Mouse (Mus musculus): ENCODE measurements around the gene Gmpr. TPM values are rescaled to one million over a fixed set of nuclear protein-coding genes. Genes with fewer than 3 reads are reported as not detected.

Gmpr gene
- total RNA-seq, 1 experiment from 2014 or later, result 1.8 TPM

DNA sequence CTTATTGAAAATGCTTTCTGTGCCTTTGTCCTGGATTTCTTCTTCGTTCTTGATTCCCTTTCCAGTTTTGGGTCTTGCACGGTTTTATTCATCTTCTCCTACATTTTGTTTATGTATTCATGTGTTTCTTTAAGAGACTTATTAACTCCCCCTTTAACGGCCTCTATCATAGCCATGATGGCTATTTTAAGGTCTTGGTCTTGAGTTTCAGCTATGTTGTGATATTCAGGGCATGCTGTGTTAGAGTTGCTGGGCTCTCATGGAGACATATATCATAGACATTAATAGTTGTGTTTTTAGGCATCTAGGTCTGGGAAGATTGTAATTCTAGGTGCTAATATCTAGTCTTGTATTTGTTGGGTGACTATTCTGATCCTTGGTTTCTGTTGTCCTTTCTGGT is 8.6 kb upstream of the Gmpr start:
- ATAC-seq (replicated peaks; ENCODE audit: insufficient number of reproducible peaks, low FRiP score, low TSS enrichment, poor library complexity, severe bottlenecking), result no peak

DNA sequence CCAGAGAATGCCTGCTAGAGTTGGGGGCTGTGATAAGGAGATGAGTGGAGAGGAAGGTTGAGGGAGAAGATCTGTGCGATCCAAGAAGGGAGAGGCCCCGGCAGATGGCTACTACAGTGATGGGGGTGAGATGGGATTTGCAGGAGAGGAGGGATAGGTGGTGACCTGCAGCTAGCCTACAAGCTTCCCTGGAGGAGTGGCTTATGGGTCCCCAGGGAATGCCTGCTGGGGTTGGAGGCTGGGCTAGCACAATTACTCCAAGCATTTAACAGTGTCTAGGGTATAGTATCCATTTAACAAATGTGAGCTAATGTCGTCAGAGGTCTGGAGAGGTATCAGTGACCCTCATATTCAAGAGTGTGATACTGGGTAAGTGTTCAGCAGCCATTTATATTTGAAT is 7.9 kb upstream of the Gmpr start:
- ATAC-seq (replicated peaks; ENCODE audit: insufficient number of reproducible peaks, low FRiP score, low TSS enrichment, poor library complexity, severe bottlenecking), result no peak

DNA sequence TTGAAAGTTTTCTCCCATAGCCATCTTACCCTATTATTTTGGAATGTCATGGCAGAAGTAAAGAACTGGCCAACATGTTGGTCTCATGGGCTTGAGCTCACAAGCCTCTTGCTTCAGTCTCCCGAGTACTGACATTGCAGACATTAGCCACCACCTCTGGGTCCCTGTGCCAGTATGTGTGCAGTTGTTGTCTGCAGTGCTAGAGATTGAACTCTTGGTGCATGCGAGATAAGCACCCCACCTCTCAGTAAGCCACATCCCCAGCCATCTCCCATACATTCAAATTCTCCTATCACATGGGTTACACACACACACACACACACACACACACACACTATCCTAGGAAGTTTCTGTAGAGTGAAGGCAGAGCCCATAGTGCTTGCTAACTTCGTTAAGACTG is 7.3 kb upstream of the Gmpr start:
- no peak for ATAC-seq (replicated peaks; ENCODE audit: insufficient number of reproducible peaks, low FRiP score, low TSS enrichment, poor library complexity, severe bottlenecking)

DNA sequence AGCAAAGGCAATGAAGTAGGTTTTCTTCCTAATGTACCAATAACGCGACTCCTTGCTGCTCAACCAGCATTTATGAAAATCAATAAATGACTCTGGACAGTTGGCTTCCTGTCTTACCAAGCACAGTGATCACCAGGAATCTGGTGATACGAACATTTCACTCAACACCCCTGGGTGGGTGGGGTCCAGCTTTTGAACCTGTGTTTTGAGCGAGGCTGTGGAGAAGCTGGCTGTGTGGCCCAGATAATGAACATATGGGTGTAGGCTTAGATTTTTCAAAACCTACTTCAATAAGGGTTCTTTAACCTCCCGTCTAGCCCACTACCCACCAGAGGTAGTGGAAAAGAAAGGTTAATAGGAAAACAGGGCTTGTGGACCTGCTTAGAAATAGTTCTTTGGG is 4.5 kb upstream of the Gmpr start:
- no peak for ATAC-seq (replicated peaks; ENCODE audit: insufficient number of reproducible peaks, low FRiP score, low TSS enrichment, poor library complexity, severe bottlenecking)

DNA sequence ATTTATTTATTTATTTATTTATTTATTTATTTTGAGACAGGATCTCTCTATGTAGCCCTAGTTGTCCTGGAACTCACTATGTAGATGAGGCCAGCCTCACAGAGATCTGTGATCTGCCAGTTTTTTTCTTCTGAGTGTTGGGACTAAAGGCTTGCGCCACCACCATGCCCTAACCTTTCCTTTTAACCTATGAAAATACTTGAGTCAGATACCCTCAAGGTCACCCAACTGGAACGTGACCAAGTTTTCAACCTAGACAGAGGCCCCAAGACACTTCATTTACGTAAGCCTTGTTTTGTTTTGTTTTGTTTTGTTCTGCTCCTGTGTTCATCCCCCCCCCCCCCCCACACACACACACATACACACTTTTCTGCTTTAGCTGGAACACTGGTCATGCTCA is 1.7 kb upstream of the Gmpr start:
- ATAC-seq (replicated peaks; ENCODE audit: insufficient number of reproducible peaks, low FRiP score, low TSS enrichment, poor library complexity, severe bottlenecking), result no peak

DNA sequence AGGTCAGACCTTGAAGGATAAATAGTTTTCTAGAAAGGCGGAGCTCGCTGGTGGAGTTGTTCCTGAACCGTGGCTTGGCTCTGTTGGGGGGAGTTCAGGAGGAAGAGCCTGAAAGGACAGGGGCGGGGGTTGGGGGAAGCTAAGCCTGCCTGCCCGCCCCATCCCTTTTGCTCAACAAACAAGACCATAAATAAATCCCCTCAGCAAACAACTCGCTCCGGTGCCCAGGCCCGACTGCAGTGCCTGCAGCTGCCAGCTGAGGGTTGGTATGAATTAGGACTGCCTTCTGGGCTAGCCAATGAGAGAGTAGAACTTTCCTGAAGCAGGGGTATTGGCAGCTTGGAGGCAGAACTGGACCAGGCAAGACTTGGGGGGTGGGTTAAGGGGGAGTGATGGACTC is 1.3 kb downstream of the Gmpr start:
- ATAC-seq (replicated peaks; ENCODE audit: insufficient number of reproducible peaks, low FRiP score, low TSS enrichment, poor library complexity, severe bottlenecking), result no peak

DNA sequence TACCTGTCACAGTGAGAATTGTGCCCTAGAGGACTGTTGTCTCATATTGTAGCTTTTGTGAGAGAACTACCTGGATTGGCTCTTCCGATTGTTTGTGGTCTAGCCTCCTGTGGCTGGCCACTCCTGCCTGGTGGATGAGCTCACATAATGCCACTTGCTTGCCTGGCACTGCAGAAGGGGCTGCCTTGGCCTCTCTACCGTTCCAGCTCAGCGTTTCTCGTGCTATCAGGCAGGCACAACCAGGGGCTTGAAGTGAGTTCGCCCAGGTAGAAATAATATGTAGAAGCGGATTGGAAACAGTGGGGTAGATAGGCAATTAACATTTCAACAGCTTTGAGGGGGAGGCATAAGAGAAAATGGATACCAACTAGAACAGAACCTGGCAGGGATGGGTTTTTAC is 2.1 kb downstream of the Gmpr start:
- no peak for ATAC-seq (replicated peaks; ENCODE audit: insufficient number of reproducible peaks, low FRiP score, low TSS enrichment, poor library complexity, severe bottlenecking)

DNA sequence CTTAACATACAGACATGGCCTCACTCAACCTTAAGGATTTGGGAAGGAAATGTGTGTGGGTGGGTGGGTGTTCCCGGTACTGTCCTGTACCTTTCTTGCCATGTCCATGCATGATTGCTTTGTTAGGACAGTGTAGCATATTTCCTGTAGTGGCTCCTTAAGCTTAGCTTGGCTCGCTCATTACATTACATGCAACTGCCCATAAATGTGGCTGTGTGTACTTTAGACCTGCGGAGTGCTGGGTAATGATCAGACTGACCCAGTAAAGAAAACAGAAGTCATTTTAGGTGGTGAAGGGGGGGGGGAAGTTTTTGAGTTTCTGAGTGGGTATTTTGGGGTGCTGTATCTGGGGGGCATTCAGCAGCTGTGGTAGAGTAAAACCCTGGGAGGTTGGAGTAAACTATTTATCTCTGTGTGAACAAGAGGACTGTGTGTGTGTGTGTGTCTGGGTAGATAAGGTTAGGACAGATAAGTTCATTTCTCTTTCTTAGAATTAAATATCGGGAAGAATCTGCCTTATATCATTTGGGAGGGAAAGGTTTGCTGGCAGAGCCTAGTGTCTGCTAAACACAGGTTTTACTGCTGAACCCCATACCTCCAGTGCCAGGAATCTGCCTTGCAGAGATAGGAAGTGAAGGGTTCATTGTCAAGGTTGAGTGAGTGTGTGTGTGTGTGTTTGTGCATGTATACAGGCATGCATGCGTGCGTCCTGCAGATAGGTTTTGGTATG is 4.6 kb downstream of the Gmpr start:
- no peak for ATAC-seq (replicated peaks; ENCODE audit: insufficient number of reproducible peaks, low FRiP score, low TSS enrichment, poor library complexity, severe bottlenecking)

DNA sequence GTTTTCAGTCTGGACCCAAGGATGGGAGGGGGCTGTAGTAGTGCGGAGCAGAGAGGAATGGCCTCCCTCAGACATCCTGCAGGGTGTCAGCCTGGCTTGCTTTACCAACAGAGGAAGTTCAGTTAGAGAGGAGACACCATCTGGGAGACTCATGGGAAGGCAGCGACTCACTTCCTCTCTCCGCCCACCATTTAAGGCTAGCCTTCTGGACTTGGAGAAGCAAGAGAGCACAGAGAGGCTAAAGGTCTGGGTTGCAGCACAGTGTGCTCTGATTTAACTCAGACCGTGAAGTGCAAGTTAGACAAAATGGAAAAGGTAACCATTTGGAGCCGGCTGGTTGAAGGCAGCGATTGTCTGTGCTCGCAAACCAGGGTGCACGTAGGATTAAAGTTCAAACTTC is 5.3 kb downstream of the Gmpr start:
- no peak for ATAC-seq (replicated peaks; ENCODE audit: insufficient number of reproducible peaks, low FRiP score, low TSS enrichment, poor library complexity, severe bottlenecking)

DNA sequence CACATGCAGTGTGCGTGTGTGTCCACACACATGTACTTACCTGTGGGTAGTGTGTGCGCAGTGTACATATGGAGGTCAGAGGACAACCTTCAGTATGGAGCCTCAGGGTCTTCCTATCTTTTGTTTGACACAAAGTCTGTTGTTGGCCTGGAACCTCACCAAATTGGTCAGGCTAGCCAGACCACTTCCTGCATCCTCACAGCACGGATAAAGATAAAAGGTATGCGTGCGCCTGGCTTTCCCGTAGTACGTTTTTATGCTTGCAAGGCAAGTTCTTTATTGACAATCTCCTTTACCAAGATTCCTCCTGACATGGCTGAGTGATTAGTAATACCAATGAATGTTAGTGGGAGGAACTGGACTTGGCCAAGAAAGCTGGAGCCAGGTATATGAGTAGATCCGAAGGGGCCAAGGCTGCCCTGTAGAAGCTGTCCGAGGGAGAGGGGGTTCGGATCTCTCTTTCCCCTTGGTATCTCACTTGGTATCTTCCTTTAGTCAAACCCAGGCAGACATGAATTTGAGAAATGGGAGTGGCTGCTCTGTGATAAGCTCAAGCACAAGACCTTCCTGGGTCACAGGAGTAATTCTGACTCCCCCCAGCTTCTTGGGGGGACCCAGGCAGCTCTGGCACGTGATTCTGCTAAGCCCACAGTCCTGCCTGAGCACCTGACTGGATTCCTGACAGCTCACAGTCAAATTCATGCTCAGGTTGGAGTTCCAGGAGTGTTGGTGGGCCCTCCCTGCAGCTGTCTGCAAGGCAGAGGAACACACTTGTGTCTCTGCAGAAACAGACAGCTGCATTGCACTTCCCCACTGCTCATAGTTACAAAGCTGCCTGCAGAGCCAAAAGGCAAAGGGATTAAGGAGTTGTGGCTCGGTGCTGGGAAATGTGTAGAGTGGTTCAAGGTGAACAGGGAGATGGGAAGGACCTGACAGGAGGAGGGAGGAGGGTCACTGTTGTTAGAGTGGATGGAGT is 6.1 kb downstream of the Gmpr start:
- ATAC-seq (replicated peaks; ENCODE audit: insufficient number of reproducible peaks, low FRiP score, low TSS enrichment, poor library complexity, severe bottlenecking), result no peak

DNA sequence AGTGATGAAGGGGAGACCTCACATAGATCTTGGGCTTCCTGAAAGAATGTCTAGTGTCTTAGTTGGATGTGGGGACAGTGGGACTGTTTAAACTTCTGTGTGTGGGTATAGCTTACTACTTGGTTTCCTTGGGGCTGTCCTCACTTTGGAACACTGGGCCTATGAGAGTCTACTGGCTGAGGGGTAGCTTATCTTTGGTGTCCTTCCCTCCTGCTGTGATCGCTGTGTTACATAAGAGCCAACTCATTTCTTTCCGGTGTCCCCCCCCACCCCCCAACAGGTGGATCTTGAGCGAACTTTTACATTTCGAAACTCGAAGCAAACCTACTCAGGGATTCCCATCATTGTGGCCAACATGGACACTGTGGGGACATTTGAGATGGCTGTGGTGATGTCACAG is 6.9 kb downstream of the Gmpr start:
- no peak for ATAC-seq (replicated peaks; ENCODE audit: insufficient number of reproducible peaks, low FRiP score, low TSS enrichment, poor library complexity, severe bottlenecking)

DNA sequence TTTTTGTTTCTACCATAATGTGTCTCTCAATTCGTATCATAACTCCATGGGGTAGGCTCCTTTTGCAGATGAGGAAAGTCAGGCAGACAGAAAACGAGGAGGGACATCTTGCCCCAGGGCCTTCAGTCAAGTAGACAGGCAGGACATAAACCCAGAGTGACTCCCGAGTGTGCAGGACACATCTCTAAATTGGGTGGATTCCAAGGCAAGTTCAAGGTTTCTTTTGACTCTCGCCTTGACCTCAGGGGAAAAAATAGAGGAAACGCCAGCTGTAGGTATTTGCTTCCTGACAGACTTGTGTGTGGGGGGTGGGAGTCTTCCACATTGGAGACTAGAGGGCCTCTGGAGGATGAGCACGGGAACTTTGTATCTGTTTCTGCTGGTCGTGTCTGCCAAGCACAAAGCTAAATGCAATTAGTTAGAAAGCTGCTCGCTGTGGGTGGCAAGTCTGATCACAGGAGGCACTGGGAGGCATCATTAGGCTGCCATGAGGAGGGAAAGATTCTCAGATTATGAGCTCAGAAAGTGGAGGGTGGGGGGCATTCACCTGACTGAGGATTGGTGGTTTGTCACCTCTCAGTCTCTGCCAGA is 7.7 kb downstream of the Gmpr start:
- ATAC-seq (replicated peaks; ENCODE audit: insufficient number of reproducible peaks, low FRiP score, low TSS enrichment, poor library complexity, severe bottlenecking), result no peak

DNA sequence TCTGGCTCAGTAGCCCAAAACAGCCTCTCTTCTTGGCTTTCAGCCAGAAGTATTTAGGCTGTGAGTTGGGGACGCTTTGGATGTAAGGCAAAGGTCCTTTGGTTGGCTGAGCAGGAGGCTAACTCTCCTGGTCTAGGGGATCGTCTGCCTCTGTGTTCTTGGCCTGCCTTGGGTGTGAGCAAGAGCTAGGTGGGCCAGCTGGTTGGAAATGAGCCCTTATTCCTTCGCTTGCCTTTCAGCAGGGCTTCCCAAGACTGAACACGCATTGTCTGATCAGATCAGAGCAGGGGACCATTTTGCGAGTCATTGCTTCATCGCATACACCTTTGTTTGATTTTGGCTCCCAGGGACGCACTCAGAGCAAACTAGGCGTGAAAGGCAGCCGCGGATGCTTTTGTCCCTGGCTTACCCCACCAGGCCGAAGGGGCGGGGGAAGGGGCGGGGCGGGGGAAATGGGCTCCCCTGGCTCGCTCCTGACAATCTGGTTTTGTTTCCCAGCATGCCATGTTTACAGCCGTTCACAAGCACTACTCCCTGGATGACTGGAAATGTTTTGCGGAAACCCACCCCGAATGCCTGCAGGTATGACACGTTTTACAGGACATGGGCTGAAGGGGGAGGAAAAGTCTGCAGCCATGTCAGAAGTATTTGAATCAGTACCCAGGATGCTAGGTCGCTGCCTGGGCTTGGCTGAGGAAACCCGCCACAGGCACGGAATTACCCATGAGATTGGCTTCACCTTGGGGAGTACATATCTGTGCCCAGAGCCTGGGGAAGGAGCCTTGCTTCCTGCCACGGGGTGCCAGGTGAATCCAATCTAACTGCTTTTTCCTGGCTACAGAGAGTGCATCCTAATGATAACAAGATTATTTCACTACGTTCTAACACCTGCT is 9.5 kb downstream of the Gmpr start:
- no peak for ATAC-seq (replicated peaks; ENCODE audit: insufficient number of reproducible peaks, low FRiP score, low TSS enrichment, poor library complexity, severe bottlenecking)

DNA sequence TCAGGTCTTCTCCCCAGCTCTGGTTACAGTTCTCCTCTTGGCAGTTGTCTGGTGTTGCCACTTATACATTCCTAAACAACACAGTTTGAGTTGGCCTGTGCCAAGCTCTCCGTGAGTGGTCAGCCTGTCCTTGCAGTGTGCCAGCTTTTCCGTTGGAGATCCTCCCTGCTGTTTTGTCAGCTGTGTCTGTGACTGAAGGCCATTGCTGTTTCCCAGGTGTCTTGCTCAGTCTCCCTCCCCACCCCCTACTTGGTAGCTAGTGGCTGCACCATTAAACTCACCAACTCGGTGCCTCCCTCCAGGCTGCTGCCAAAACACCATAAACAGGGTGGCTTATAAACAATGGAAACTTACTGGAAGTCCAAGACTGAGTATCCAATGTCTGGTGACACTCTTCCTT is 17.1 kb downstream of the Gmpr start:
- ATAC-seq (replicated peaks; ENCODE audit: insufficient number of reproducible peaks, low FRiP score, low TSS enrichment, poor library complexity, severe bottlenecking), result no peak

DNA sequence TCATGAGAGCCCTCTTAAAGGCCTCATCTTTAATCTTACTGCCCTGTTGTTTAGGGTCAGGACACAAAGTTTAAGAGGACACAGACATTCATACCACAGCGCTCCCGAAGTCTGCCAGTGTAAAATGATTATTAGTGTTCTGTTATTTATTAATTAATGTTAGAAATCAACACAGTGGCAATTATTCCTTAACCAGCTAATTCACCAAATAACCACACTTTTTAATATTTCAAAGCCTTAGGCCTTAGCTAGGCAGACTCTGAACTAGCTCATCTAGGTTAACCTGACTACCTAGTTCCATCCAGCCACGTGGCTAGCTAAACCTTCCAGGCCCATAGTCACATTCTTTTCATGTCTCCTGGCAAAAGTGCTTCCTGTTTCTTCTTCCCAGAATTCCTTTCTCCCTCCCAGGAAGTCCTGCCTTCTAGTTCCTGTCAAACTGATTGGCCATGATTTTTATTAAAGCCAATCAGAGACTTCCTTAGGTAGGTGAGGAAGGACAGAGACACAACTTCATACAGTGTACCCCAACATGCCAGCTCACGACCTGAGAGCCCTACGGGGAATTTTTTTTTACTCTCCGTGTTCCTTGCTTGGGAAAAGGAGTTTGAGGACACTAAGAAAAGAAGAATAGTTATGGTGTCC is 17.7 kb downstream of the Gmpr start:
- ATAC-seq (replicated peaks; ENCODE audit: insufficient number of reproducible peaks, low FRiP score, low TSS enrichment, poor library complexity, severe bottlenecking), result no peak

DNA sequence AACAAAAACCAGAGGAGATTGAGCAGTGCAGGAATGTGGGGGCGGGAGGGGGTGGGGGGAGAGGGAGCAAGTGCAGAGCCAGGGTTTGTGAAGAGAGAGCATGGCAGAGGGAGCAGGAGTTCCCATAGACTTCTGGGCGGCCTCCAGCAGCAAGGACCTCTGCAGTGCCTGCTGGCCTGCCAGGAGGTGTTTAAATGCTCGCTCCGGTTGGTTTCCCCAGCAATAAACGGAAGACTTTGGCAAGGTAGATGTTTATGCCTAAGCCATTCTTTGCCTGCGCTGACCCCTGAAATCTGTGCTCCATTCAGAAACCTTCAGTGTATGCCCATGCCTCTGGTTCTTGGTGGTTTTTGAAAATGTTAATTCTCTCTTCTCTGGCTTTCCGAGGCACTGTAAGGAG is 19.0 kb downstream of the Gmpr start:
- ATAC-seq (replicated peaks; ENCODE audit: insufficient number of reproducible peaks, low FRiP score, low TSS enrichment, poor library complexity, severe bottlenecking), result no peak

DNA sequence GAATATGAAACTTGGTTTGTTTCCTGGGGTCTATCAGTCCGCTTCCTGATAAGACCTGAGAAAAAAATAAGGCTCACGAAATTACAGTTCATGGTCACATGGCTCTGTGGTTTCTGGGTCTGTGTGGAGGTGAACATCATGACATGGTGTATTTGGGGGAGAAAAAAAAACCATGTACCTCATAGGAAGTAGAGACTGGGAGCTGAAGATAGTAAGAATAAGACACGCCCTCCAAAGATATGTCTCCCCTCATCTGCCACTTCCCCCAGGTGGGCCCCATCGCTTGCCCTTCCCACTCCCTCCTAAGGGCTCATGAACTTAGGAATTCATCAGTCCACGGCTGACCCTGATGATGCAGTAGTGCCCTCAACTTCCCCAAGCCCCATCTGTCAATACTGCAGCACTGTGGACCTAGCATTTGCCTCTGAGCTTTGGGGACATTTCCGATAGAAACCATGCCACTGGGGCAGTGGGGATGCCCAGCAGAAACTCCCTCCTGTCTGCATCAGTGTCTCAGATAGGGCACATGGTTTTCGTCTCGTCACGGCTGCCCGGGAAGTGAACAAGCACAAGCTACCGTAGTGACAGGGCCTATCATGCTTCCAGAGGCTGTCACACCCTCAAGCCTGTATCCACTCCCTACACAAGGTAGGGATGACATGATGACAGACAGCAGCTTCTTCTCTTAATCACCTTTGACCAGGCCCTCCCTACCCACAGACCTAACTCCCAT is 20.2 kb downstream of the Gmpr start:
- no peak for ATAC-seq (replicated peaks; ENCODE audit: insufficient number of reproducible peaks, low FRiP score, low TSS enrichment, poor library complexity, severe bottlenecking)

DNA sequence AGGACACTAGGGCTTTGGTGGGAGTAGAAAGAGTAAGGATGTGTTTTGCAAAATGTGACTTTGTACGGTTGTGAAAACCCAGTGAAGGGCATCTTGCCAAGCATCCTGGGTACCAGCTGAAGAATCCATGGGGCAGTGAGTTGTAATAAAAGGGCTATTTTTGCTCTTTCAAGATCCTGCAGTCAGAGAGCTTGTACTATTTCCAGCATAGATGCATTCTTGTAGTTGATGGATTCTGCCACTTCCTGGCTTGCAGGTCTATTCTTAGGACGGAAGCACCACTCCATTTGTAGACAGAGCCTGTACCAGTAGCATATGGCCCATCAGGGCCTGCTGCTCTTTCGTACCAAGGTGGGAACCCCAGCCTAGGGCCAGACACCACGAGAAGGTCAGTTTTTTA is 21.5 kb downstream of the Gmpr start:
- no peak for ATAC-seq (replicated peaks; ENCODE audit: insufficient number of reproducible peaks, low FRiP score, low TSS enrichment, poor library complexity, severe bottlenecking)

Measured in monocyte, adult 5-6 weeks (primary cell).